Mouse (Mus musculus) spleen, adult 12 weeks (tissue): ENCODE data around the gene Rab22a.
"Not testable (repeated sequence)": the region's sequence is repeated elsewhere in the genome, so short reads cannot be mapped to it uniquely, and the experiment has no call there.

Experiments
- DNase-seq: peaks from one replicate; pipeline ENCODE4 v3.0.0; 2022; ENCODE audit warnings: low spot score

Gene Rab22a

GRCm38 (mm10) chr2:173666876-173667275 lies 7.3 kb downstream of the Rab22a start:
- DNase-seq, result no peak

- DNase-seq, result no peak
Measured at GRCm38 (mm10) chr2:173672328-173672896, 12.9 kb downstream of the Rab22a start.

- no peak for DNase-seq
Measured at GRCm38 (mm10) chr2:173673469-173673868, 13.9 kb downstream of the Rab22a start.

- DNase-seq, result no peak
Measured at GRCm38 (mm10) chr2:173678593-173678992, 19.0 kb downstream of the Rab22a start.

- DNase-seq, result no peak
Measured at GRCm38 (mm10) chr2:173679217-173679616, 19.7 kb downstream of the Rab22a start.

- DNase-seq, result no peak
Measured at GRCm38 (mm10) chr2:173680153-173680552, 20.6 kb downstream of the Rab22a start.

GRCm38 (mm10) chr2:173682773-173683172 lies 23.2 kb downstream of the Rab22a start:
- no peak for DNase-seq

- no peak for DNase-seq
Measured at GRCm38 (mm10) chr2:173685781-173686361, 26.3 kb downstream of the Rab22a start.

GRCm38 (mm10) chr2:173687363-173687762 lies 27.8 kb downstream of the Rab22a start:
- no peak for DNase-seq

GRCm38 (mm10) chr2:173689835-173690234 lies 30.3 kb downstream of the Rab22a start:
- no peak for DNase-seq

GRCm38 (mm10) chr2:173691748-173692147 lies 32.2 kb downstream of the Rab22a start:
- DNase-seq, result no peak

GRCm38 (mm10) chr2:173692693-173693092 lies 33.1 kb downstream of the Rab22a start:
- DNase-seq, result no peak

GRCm38 (mm10) chr2:173698850-173699249 lies 39.3 kb downstream of the Rab22a start:
- DNase-seq, result no peak

- no peak for DNase-seq
Measured at GRCm38 (mm10) chr2:173702096-173702866, 42.7 kb downstream of the Rab22a start.

- DNase-seq, result no peak
Measured at GRCm38 (mm10) chr2:173702867-173703237, 43.3 kb downstream of the Rab22a start.

GRCm38 (mm10) chr2:173705827-173706551 lies 46.4 kb downstream of the Rab22a start:
- no peak for DNase-seq

- DNase-seq, result not testable (repeated sequence)
Measured at GRCm38 (mm10) chr2:173707626-173708025, 48.1 kb downstream of the Rab22a start.

GRCm38 (mm10) chr2:173710193-173710592 lies 50.6 kb downstream of the Rab22a start:
- no peak for DNase-seq

- DNase-seq, result no peak
Measured at GRCm38 (mm10) chr2:173712656-173713055, 53.1 kb downstream of the Rab22a start.

GRCm38 (mm10) chr2:173713241-173713640 lies 53.7 kb downstream of the Rab22a start:
- no peak for DNase-seq

GRCm38 (mm10) chr2:173714620-173715218 lies 55.2 kb downstream of the Rab22a start:
- DNase-seq, result no peak

GRCm38 (mm10) chr2:173716966-173717365 lies 57.4 kb downstream of the Rab22a start:
- no peak for DNase-seq
